Mouse (Mus musculus) hindbrain, embryonic 14.5 days (tissue): ENCODE data around the gene Efna1. TPM values are rescaled to one million over a fixed set of nuclear protein-coding genes. Genes with fewer than 3 reads are reported as not detected.
A peak's percentile ranks its signal among the peaks of the same experiment; 100 is the strongest.

Experiments used
- ATAC-seq: fragments of 200-750 bp; cut with Nextera tagmentation; 2 replicates; pipeline ENCODE4 v1.8.0; 2017; ENCODE audit warnings: moderate number of reproducible peaks, mild to moderate bottlenecking, moderate TSS enrichment, moderate library complexity; ENCODE audit not compliant: low FRiP score
- DNase-seq: peaks from one replicate; pipeline ENCODE4 v3.0.0-alpha.2; 2015; ENCODE audit warnings: low spot score
- H3K27ac ChIP-seq: fragments of 300-500 bp; sonication (generic); 2 replicates; pipeline ENCODE4 v1.5.1; 2014; ENCODE audit warnings: mild to moderate bottlenecking, moderate library complexity
- H3K27me3 ChIP-seq: fragments of 300-500 bp; sonication (generic); 2 replicates; pipeline ENCODE4 v1.6.1; 2014; ENCODE audit warnings: mild to moderate bottlenecking, low read length, mixed read lengths; ENCODE audit not compliant: control insufficient read depth, insufficient read depth
- H3K36me3 ChIP-seq: fragments of 300-500 bp; sonication (generic); replicated peaks from 2 replicates; pipeline ENCODE4 v1.6.1; 2014; ENCODE audit not compliant: control insufficient read depth, insufficient read depth
- H3K4me1 ChIP-seq: fragments of 300-500 bp; sonication (generic); replicated peaks from 2 replicates; pipeline ENCODE4 v1.6.1; 2014; ENCODE audit warnings: antibody characterized with exemption, low read length, mixed read lengths; ENCODE audit not compliant: control insufficient read depth, insufficient read depth
- H3K4me2 ChIP-seq: fragments of 300-500 bp; sonication (generic); replicated peaks from 2 replicates; pipeline ENCODE4 v1.6.1; 2014; ENCODE audit warnings: mild to moderate bottlenecking, moderate library complexity
- H3K4me3 ChIP-seq: fragments of 300-500 bp; sonication (generic); replicated peaks from 2 replicates; pipeline ENCODE4 v1.5.1; 2014; ENCODE audit warnings: mild to moderate bottlenecking, low read length
- H3K9ac ChIP-seq: fragments of 300-500 bp; sonication (generic); 2 replicates; pipeline ENCODE4 v1.6.1; 2014
- H3K9me3 ChIP-seq: fragments of 300-500 bp; sonication (generic); 2 replicates; pipeline ENCODE4 v1.6.1; 2016; ENCODE audit warnings: low read length; ENCODE audit not compliant: control insufficient read depth
- WGBS: fragments of 180-500 bp; shearing (Covaris S2); extraction: QIAGEN DNeasy Blood & Tissue Kit; methylation state at CpG from one replicate; pipeline ENCODE4 v1.1.7; 2014; 5-methylcytosine and 5-hydroxymethylcytosine counted together
- polyA plus RNA-seq: library from polyadenylated mRNA; unstranded; fragments of >200 nt; fragmentation: Nextera tagmentation; extraction: Ambion mirVana; gene quantifications from 2 replicates; pipeline ENCODE4 v1.2.1, GENCODE M21; 2014

The Efna1 gene
- polyA plus RNA-seq, 1 experiment from 2014 or later, result 10.8 TPM

- Histone ChIP-seq H3K9me3 (no peaks in the 10 kb centered on the region), H3K36me3 (no peaks in the 10 kb centered on the region), H3K27me3 (peaks cover 15% of the 10 kb centered on the region), H3K4me3 (no peak overlapping the region), H3K4me1 (peaks cover 11% of the 10 kb centered on the region; the same call in 1 of the 2 replicates), H3K27ac (no peak overlapping the region), H3K9ac (no peak overlapping the region), H3K4me2 (no peak overlapping the region)
- ATAC-seq, result no peak
- 37% methylated on average over 2 of the region's 2 CpGs for WGBS
- no peak for DNase-seq
Measured at GRCm38 (mm10) chr3:89285526-89285925, 4.6 kb upstream of the Efna1 start.

GRCm38 (mm10) chr3:89284261-89284660 lies 3.3 kb upstream of the Efna1 start:
- no peaks in the 10 kb centered on the region for H3K36me3 ChIP-seq
- no peak overlapping the region for H3K4me3 ChIP-seq
- DNase-seq, result no peak
- ATAC-seq, result no peak
- H3K4me1 ChIP-seq, result peaks cover 23% of the 10 kb centered on the region
- WGBS, result 95% methylated on average over 3 of the region's 3 CpGs
- H3K4me2 ChIP-seq, result no peak overlapping the region
- peaks cover 17% of the 10 kb centered on the region for H3K27me3 ChIP-seq
- H3K27ac ChIP-seq, result no peak overlapping the region
- no peaks in the 10 kb centered on the region for H3K9me3 ChIP-seq
- no peak overlapping the region for H3K9ac ChIP-seq

DNA sequence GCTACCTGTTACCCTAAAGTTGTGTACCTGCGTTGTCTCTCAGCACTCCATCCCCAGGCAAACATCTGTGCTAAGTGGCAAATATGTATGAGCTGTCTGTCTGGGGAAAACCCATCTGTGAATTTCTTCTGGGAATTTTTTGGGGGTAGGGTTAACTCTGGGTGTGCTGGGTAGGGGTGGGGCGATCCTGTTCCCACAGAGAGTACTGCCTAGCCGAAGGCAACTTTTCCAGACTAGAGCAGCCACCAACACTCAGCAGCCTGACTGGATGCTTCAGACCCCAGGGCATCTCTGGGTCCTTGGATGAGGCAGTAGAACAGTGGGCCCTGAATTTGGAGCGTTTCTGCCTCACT lies 1.3 kb upstream of the Efna1 start:
- H3K4me2 ChIP-seq, result no peak overlapping the region; the same call in 1 of the 2 replicates
- no peak overlapping the region for H3K9ac ChIP-seq
- H3K9me3 ChIP-seq, result no peaks in the 10 kb centered on the region
- DNase-seq (no peak), ATAC-seq (no peak)
- peaks cover 29% of the 10 kb centered on the region for H3K27me3 ChIP-seq
- peaks cover 28% of the 10 kb centered on the region for H3K4me1 ChIP-seq
- no peak overlapping the region for H3K4me3 ChIP-seq
- no peak overlapping the region for H3K27ac ChIP-seq
- 19% methylated on average over 4 of the region's 4 CpGs for whole genome bisulfite sequencing
- no peaks in the 10 kb centered on the region for H3K36me3 ChIP-seq

- DNase-seq (peak; percentile 89), ATAC-seq (no peak)
- Histone ChIP-seq H3K27me3 (peaks cover 29% of the 10 kb centered on the region), H3K4me3 (peak overlapping the region; percentile 46), H3K4me1 (peaks cover 28% of the 10 kb centered on the region), H3K9ac (peak overlapping the region; percentile 61), H3K4me2 (peak overlapping the region; percentile 95), H3K9me3 (no peaks in the 10 kb centered on the region), H3K27ac (no peak overlapping the region), H3K36me3 (no peaks in the 10 kb centered on the region)
- WGBS, result 11% methylated on average over 20 of the region's 20 CpGs
Measured at GRCm38 (mm10) chr3:89281579-89282290, 793 bp upstream of the Efna1 start.

GRCm38 (mm10) chr3:89280050-89280605 lies 814 bp downstream of the Efna1 start:
- peak overlapping the region; percentile 46 for H3K4me3 ChIP-seq
- H3K36me3 ChIP-seq, result no peaks in the 10 kb centered on the region
- DNase-seq (peak; percentile 29), ATAC-seq (peak; percentile 21; the same call in 1 of the 2 replicates)
- under 1% methylated on average over 28 of the region's 29 CpGs for WGBS
- H3K27ac ChIP-seq, result no peak overlapping the region
- H3K9me3 ChIP-seq, result no peaks in the 10 kb centered on the region
- peak overlapping the region; percentile 95 for H3K4me2 ChIP-seq
- H3K9ac ChIP-seq, result peak overlapping the region; percentile 61
- peaks cover 29% of the 10 kb centered on the region for H3K27me3 ChIP-seq
- peaks cover 28% of the 10 kb centered on the region for H3K4me1 ChIP-seq

DNA sequence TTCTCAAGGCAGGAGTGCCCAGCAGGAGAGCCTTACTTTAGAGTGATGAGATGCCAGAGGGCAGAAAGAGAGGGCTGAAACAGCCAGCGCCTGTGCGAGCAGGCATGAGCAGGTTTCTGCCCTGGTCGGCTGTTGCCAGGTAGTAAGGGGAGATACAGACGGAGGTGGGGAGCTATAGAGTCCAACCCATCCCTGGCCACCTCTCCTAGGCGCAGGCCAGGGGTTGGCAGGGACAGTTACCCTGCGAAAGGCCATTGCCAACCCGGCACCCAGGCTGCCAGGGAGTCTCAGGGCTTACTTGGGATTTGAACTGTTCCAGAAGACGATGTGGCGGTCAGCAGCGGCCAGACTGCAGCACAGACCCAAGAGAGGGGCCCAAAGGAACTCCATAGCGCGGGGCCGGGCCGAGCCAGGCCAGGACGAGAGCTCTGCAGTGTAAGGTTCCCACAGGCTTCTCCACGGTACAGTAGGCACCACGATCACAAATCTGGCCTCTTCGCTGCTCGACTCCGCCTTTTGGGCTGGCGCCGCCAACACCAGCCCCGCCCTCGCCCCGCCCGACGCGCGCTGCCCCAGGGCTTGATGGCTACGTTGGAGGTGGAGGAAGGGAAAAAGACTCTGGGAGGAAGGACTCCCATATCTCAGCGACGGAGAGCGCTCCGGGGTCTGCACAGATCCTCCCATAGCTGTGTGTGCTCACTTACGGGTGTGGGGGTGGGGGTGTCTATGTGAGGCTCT lies 1.6 kb downstream of the Efna1 start:
- ATAC-seq, result peak; percentile 66
- H3K4me1 ChIP-seq, result peaks cover 28% of the 10 kb centered on the region
- peak overlapping the region; percentile 46 for H3K4me3 ChIP-seq
- peak; percentile 67 for DNase-seq
- H3K36me3 ChIP-seq, result no peaks in the 10 kb centered on the region
- no peaks in the 10 kb centered on the region for H3K9me3 ChIP-seq
- peak overlapping the region; percentile 95 for H3K4me2 ChIP-seq
- peaks cover 29% of the 10 kb centered on the region for H3K27me3 ChIP-seq
- 3% methylated on average over 34 of the region's 35 CpGs for WGBS
- H3K27ac ChIP-seq, result peak overlapping the region; percentile 45; the same call in 1 of the 2 replicates
- peak overlapping the region; percentile 61 for H3K9ac ChIP-seq

DNA sequence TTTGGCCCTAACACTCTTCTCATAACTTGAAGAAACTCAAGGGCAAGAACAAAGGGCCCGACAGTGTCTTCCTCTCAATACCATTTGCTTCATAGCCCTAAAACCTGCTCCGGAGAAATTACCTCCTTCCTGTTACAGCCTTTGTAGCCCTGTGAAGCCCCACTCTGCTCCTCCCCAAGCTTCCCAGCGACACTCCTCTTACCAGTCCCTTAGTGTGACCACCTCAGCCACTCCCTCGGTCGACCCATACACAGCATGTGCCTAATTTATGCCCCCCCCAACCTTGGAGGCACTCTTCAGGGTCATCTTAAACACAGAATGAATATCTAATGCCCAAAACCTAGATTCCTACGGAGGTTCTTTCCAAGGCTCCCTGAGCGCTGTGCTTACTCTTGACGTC lies 2.3 kb downstream of the Efna1 start:
- no peak for ATAC-seq
- no peak for DNase-seq
- Histone ChIP-seq H3K27ac (no peak overlapping the region), H3K4me2 (peak overlapping the region; percentile 95), H3K9ac (peak overlapping the region; percentile 61; the same call in 1 of the 2 replicates), H3K9me3 (no peaks in the 10 kb centered on the region), H3K4me3 (peak overlapping the region; percentile 46), H3K27me3 (peaks cover 29% of the 10 kb centered on the region), H3K36me3 (no peaks in the 10 kb centered on the region), H3K4me1 (peaks cover 28% of the 10 kb centered on the region)
- WGBS, result 22% methylated on average over 8 of the region's 8 CpGs

GRCm38 (mm10) chr3:89278107-89278506 lies 2.8 kb downstream of the Efna1 start:
- Histone ChIP-seq H3K4me3 (peak overlapping the region; percentile 46), H3K27ac (0 out of 2 replicates have a peak overlapping the region, but pooled peaks have one; percentile 32), H3K9ac (peak overlapping the region; percentile 24; the same call in 1 of the 2 replicates), H3K4me1 (peaks cover 28% of the 10 kb centered on the region), H3K9me3 (no peaks in the 10 kb centered on the region), H3K36me3 (no peaks in the 10 kb centered on the region), H3K4me2 (peak overlapping the region; percentile 95), H3K27me3 (peaks cover 29% of the 10 kb centered on the region)
- DNase-seq (no peak), ATAC-seq (no peak)
- 77% methylated on average over 7 of the region's 7 CpGs for WGBS
